Mouse (Mus musculus): ENCODE results near the gene Krtap5-3.
"Not testable (repeated sequence)": the region's sequence is repeated elsewhere in the genome, so short reads cannot be mapped to it uniquely, and the experiment has no call there.

Krtap5-3 gene

GRCm38 (mm10) chr7:142201064-142201463 lies at the start of gene Krtap5-3:
Gene Krtap5-3 (plus strand): TSS chr7:142201364.
- DNase-seq (ENCODE audit: low spot score) = no peak

- no peak for DNase-seq (ENCODE audit: low spot score)
These were observed 49.0 kb upstream of the Krtap5-3 start for GRCm38 (mm10) chr7:142152191-142152590.

GRCm38 (mm10) chr7:142155308-142155707 lies 45.9 kb upstream of the Krtap5-3 start:
- DNase-seq (ENCODE audit: low spot score) = no peak

GRCm38 (mm10) chr7:142157013-142157412 lies 44.2 kb upstream of the Krtap5-3 start, which contains the start of gene Gm29735:
Gene Gm29735 (minus strand): TSS chr7:142157113.
- DNase-seq (ENCODE audit: low spot score) = not testable (repeated sequence)

GRCm38 (mm10) chr7:142159366-142159765 lies 41.8 kb upstream of the Krtap5-3 start:
- DNase-seq (ENCODE audit: low spot score) = no peak

GRCm38 (mm10) chr7:142165639-142166038 lies 35.5 kb upstream of the Krtap5-3 start, which contains the start of gene Gm4553:
Gene Gm4553 (minus strand): TSS chr7:142165739.
- not testable (repeated sequence) for DNase-seq (ENCODE audit: low spot score)

GRCm38 (mm10) chr7:142169836-142170235 lies 31.3 kb upstream of the Krtap5-3 start:
- DNase-seq (ENCODE audit: low spot score) = no peak

GRCm38 (mm10) chr7:142175905-142176304 lies 25.3 kb upstream of the Krtap5-3 start, which contains the start of gene Krtap5-2:
Gene Krtap5-2 (minus strand): TSS chr7:142176005.
- not testable (repeated sequence) for DNase-seq (ENCODE audit: low spot score)

GRCm38 (mm10) chr7:142178685-142179084 lies 22.5 kb upstream of the Krtap5-3 start:
- no peak for DNase-seq (ENCODE audit: low spot score)

GRCm38 (mm10) chr7:142181021-142181420 lies 20.1 kb upstream of the Krtap5-3 start:
- no peak for DNase-seq (ENCODE audit: low spot score)

GRCm38 (mm10) chr7:142188156-142188555 lies 13.0 kb upstream of the Krtap5-3 start:
- DNase-seq (ENCODE audit: low spot score) = no peak

GRCm38 (mm10) chr7:142190289-142190688 lies 10.9 kb upstream of the Krtap5-3 start, which contains the start of gene Gm10153:
Gene Gm10153 (minus strand): TSS chr7:142190389.
- no peak for DNase-seq (ENCODE audit: low spot score)

GRCm38 (mm10) chr7:142198748-142199147 lies 2.4 kb upstream of the Krtap5-3 start:
- DNase-seq (ENCODE audit: low spot score) = no peak

GRCm38 (mm10) chr7:142205488-142205887 lies 4.3 kb downstream of the Krtap5-3 start:
- DNase-seq (ENCODE audit: low spot score) = no peak

- not testable (repeated sequence) for DNase-seq (ENCODE audit: low spot score)
These were observed 5.7 kb downstream of the Krtap5-3 start for GRCm38 (mm10) chr7:142206891-142207290.

GRCm38 (mm10) chr7:142211559-142211958 lies 10.4 kb downstream of the Krtap5-3 start, which contains the start of gene Gm7579:
Gene Gm7579 (plus strand): TSS chr7:142211859.
- DNase-seq (ENCODE audit: low spot score) = no peak

- DNase-seq (ENCODE audit: low spot score) = not testable (repeated sequence)
These were observed 11.0 kb downstream of the Krtap5-3 start for GRCm38 (mm10) chr7:142212136-142212535.

- DNase-seq (ENCODE audit: low spot score) = no peak
These were observed 23.4 kb downstream of the Krtap5-3 start for GRCm38 (mm10) chr7:142224518-142224917.

GRCm38 (mm10) chr7:142229871-142230270 lies 28.7 kb downstream of the Krtap5-3 start, which contains the start of gene Krtap5-5:
Gene Krtap5-5 (minus strand): TSS chr7:142229971.
- DNase-seq (ENCODE audit: low spot score) = not testable (repeated sequence)

- no peak for DNase-seq (ENCODE audit: low spot score)
These were observed 30.4 kb downstream of the Krtap5-3 start for GRCm38 (mm10) chr7:142231540-142231939.

- no peak for DNase-seq (ENCODE audit: low spot score)
These were observed 39.8 kb downstream of the Krtap5-3 start, which contains the start of gene Gm40460 for GRCm38 (mm10) chr7:142240978-142241377. Gene Gm40460 (minus strand): TSS chr7:142241078.

GRCm38 (mm10) chr7:142249824-142250223 lies 48.7 kb downstream of the Krtap5-3 start:
- DNase-seq (ENCODE audit: low spot score) = no peak

Measured in T-cell, adult 2 months (primary cell).